Mouse (Mus musculus) liver, postnatal 0 days (tissue): Measurements from ENCODE around the gene Rnf186.

Experiments
- CTCF ChIP-seq: sonication (generic); IDR thresholded peaks from 2 replicates; pipeline ENCODE4 v1.5.1; 2016; ENCODE audit warnings: antibody characterized with exemption, low read depth
- EP300 ChIP-seq: IDR thresholded peaks from 2 replicates; pipeline ENCODE4 v1.6.1; 2016; ENCODE audit warnings: antibody characterized with exemption, low read depth, mild to moderate bottlenecking

GRCm38 (mm10) chr4:138941966-138942365, 24.9 kb upstream of the Rnf186 start:
- TF ChIP-seq CTCF (no peak), EP300 (no peak)
